ENCODE assay signal across 8 mouse cellular contexts in genomic region chr9:27176154-27176553, GRCm38 (mm10). TPM values are rescaled to one million over a fixed set of nuclear protein-coding genes. Genes with fewer than 3 reads are reported as not detected.
DNase-seq lines count a peak whose midpoint lies in the region; ATAC-seq and TF ChIP-seq lines count a peak whose summit lies in the region.

No protein-coding gene starts in this region.

- peak; percentile 26 for TF ChIP-seq CTCF in C2C12 (IDR thresholded peaks at IDR 0.05; ENCODE audit: control insufficient read depth, insufficient read depth, insufficient read length)

- H3K79me3 ChIP-seq in C2C12 (ENCODE audit: low read depth) = no peaks in the 10 kb centered on the region

- no peaks in the 10 kb centered on the region for H3K36me3 ChIP-seq in C2C12 (ENCODE audit: control insufficient read depth, insufficient read depth)
- H3K36me3 ChIP-seq in limb, embryonic 13.5 days = no peaks in the 10 kb centered on the region
- no peaks in the 10 kb centered on the region for H3K36me3 ChIP-seq in neural tube, embryonic 12.5 days

- DNase-seq in adrenal gland, adult (ENCODE audit: inconsistent age in 2 of 2, low spot score in 1 of 2) = peak; percentile 67 to 93
- peak; percentile 86 for DNase-seq in embryo, embryonic 10 days (ENCODE audit: low spot score)
- DNase-seq in heart, adult 9 months (ENCODE audit: low spot score in 2 of 2) = peak; percentile 67 to 73
- peak; percentile 63 to 71 for DNase-seq in kidney, adult 8-10 months
- no peak for DNase-seq in spleen, postnatal 14 days (ENCODE audit: low spot score in 2 of 2)

- no peak overlapping the region for H3K4me2 ChIP-seq in limb, embryonic 13.5 days (replicated peaks)
- H3K4me2 ChIP-seq in neural tube, embryonic 12.5 days (replicated peaks) = no peak overlapping the region

- H3K4me3 ChIP-seq in C2C12 (ENCODE audit: insufficient read depth, poor library complexity, severe bottlenecking) = no peak overlapping the region
- no peak overlapping the region for H3K4me3 ChIP-seq in limb, embryonic 13.5 days
- no peak overlapping the region for H3K4me3 ChIP-seq in neural tube, embryonic 12.5 days

- no peaks in the 10 kb centered on the region for H3K9me3 ChIP-seq in limb, embryonic 13.5 days
- H3K9me3 ChIP-seq in neural tube, embryonic 12.5 days = no peaks in the 10 kb centered on the region

- H3K27ac ChIP-seq in limb, embryonic 13.5 days = 0 out of 2 replicates have a peak overlapping the region, but pooled peaks have one; percentile 28
- no peak overlapping the region for H3K27ac ChIP-seq in neural tube, embryonic 12.5 days

- no peaks in the 10 kb centered on the region for H3K27me3 ChIP-seq in C2C12 (ENCODE audit: control insufficient read depth, insufficient read depth, insufficient read length)
- no peaks in the 10 kb centered on the region for H3K27me3 ChIP-seq in limb, embryonic 13.5 days
- no peaks in the 10 kb centered on the region for H3K27me3 ChIP-seq in neural tube, embryonic 12.5 days (replicated peaks)

- no peak overlapping the region for H3ac ChIP-seq in C2C12 (ENCODE audit: control insufficient read depth, insufficient read length, low read depth)

- H3K79me2 ChIP-seq in C2C12 (ENCODE audit: control insufficient read depth, insufficient read depth) = no peaks in the 10 kb centered on the region

- no peak; the same call in 1 of the 2 replicates for ATAC-seq in limb, embryonic 13.5 days (ENCODE audit: low FRiP score, low read depth)
- 0 out of 2 replicates have a peak, but pooled peaks have one; percentile 68 for ATAC-seq in neural tube, embryonic 12.5 days (ENCODE audit: low FRiP score, low read depth)

- peaks cover 6% of the 10 kb centered on the region; the same call in 1 of the 2 replicates for H3K4me1 ChIP-seq in limb, embryonic 13.5 days
- no peaks in the 10 kb centered on the region for H3K4me1 ChIP-seq in neural tube, embryonic 12.5 days

- no peak overlapping the region for H3K9ac ChIP-seq in limb, embryonic 13.5 days
- H3K9ac ChIP-seq in neural tube, embryonic 12.5 days = no peak overlapping the region

- 2% methylated on average over 2 of the region's 2 CpGs for WGBS in limb, embryonic 13.5 days
- WGBS in neural tube, embryonic 12.5 days = 0% methylated on average over 2 of the region's 2 CpGs

TF ChIP-seq in C2C12, 6 proteins besides CTCF, POLR2A, EP300 and RAD21:
- TF ChIP-seq MYOD1 (IDR thresholded peaks at IDR 0.05; ENCODE audit: control insufficient read depth, insufficient read length, low read depth) = no peak
- TF ChIP-seq USF1 (IDR thresholded peaks at IDR 0.05; ENCODE audit: low read depth) = no peak
- no peak for TF ChIP-seq CEBPB (IDR thresholded peaks at IDR 0.05; ENCODE audit: low read depth)
- TF ChIP-seq MAX (IDR thresholded peaks at IDR 0.05) = no peak
- no peak for TF ChIP-seq MYOG (IDR thresholded peaks at IDR 0.05; ENCODE audit: control insufficient read depth, extremely low read depth, insufficient read length)
- no peak for TF ChIP-seq FOSL1 (IDR thresholded peaks at IDR 0.05; ENCODE audit: insufficient read depth, low read length, poor library complexity, severe bottlenecking)

RNA-seq across cellular contexts. Expression of gene Jam3, which starts 20.9 kb away (rescaled TPM):
- 15.8 TPM for polyA plus RNA-seq in C2C12 (2012; fragmentation: generic; extraction: Trizol)
- 141 and 144 TPM in 2 replicates for polyA plus RNA-seq in limb, embryonic 13.5 days (2015; fragmentation: Nextera tagmentation; extraction: Ambion mirVana)
- polyA plus RNA-seq in neural tube, embryonic 12.5 days (2016; fragmentation: Nextera tagmentation; extraction: Ambion mirVana) = 114 and 128 TPM in 2 replicates

Comparison
In these comparisons a context has a peak if more than half of its experiments do, and no peak if none do; other contexts are left out.
1. DNase-seq: peak in adrenal gland, adult (2 of 2), embryo, embryonic 10 days (single experiment), heart, adult 9 months (2 of 2) and kidney, adult 8-10 months (2 of 2); none in spleen, postnatal 14 days (0 of 2).